Mouse (Mus musculus) cerebellum, adult 9-11 months (tissue): ENCODE data around the gene 1700030K09Rik.
A peak's percentile ranks its signal among the peaks of the same experiment; 100 is the strongest.

Experiments
- DNase-seq: peaks from one replicate; pipeline ENCODE4 v3.0.0; 2022

The 1700030K09Rik gene

DNA sequence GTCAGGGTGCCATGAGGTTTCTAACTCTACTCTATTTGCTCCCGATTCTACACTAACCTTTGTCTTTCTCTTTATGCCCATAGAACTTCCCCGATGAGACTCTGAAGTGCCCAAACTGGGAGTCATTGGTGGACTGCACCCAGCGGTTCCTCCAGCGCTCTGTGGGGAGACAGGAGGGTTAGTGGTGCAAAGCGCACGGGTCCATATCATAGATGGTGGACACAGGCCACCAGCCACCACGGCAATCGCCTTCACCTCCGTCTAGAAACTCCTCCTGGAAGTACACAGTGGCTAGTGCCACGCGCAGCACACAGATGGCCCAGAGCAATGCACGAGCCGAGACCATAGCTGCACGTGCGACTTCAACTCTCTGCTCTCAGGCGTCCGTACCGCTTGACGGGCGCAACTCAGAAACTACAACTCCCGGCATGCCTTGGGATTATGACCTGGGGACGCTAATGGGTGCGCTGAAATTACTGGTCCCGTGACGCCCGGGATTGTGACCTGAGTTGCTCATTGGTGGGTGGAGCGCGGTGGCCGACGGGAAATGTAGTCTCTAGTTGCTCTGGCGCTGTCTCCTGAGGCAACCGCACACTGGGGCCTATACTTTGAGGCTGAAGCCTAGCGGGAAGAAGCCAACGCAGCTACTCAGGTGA lies at the start of gene 1700030K09Rik, which contains the start of gene Calr3:
Gene 1700030K09Rik (plus strand): TSS at position 543 of the 656 bp plus-strand sequence.
Gene Calr3 (minus strand): TSS at position 533 of the 656 bp plus-strand sequence.
- peak; percentile 98 for DNase-seq

DNA sequence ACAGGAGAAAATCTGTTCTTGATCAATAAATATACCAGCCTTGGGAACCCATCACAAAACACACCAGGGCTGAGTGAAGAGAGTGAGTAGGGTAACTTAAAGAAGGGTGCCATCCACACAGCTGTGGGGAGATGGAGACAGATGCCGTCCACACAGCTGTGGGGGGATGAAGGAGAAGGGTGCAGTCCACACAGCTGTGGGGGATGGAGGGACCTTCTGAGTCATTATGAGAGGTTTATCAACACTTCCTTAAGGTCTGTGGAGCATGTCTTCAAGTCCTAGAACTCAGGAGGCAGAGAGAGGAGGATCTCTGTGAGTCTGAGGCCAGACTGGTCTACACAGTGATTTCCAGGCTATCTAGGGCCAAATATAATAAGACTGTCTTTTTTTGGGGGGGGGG lies 42.3 kb upstream of the 1700030K09Rik start:
- no peak for DNase-seq

- no peak for DNase-seq
Observed at GRCm38 (mm10) chr8:72402981-72403380, 40.7 kb upstream of the 1700030K09Rik start.

DNA sequence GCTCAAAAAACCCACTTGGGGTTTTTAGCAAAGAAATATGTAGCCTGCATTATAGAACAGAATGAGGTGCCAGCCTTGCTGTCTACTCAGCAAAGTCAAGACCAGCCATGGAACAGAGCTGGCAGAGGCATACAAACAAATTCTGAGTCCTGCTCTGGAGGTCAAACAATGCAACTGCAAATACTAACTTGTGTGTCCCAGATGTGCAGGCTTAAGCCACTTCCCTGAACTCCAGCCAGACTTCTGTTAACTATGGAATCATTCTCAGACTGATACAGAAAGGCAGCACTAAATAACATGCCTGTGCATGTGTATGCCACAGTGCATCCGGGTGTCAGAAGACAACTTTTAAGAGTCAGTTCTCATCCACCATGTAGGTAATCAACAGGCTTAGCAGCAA lies 35.8 kb upstream of the 1700030K09Rik start:
- no peak for DNase-seq

GRCm38 (mm10) chr8:72409443-72409842 lies 34.2 kb upstream of the 1700030K09Rik start:
- no peak for DNase-seq

GRCm38 (mm10) chr8:72413839-72414238 lies 29.8 kb upstream of the 1700030K09Rik start:
- no peak for DNase-seq

DNA sequence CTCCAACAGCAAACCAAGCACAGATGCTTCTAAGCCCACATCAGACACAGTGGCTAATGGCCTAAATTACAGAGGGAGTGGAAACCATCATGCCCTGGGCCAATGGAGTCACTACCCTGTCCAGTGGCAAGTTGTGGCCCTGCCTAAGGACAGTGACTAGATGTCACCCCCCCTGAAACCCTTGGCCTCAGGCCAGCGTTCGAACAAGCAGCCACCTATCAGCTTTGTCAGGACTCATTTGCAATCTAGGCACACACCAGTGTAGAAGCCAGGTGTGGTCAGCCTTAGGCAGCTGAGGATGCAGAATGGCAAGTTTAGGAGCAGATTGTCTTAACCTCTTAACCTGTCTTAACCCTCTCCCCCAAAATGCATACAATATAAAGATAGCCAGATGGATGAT lies 28.4 kb upstream of the 1700030K09Rik start:
- no peak for DNase-seq

GRCm38 (mm10) chr8:72418073-72418472 lies 25.6 kb upstream of the 1700030K09Rik start:
- DNase-seq = no peak

- peak; percentile 58 for DNase-seq
Observed at GRCm38 (mm10) chr8:72420571-72421361, 22.9 kb upstream of the 1700030K09Rik start.

DNA sequence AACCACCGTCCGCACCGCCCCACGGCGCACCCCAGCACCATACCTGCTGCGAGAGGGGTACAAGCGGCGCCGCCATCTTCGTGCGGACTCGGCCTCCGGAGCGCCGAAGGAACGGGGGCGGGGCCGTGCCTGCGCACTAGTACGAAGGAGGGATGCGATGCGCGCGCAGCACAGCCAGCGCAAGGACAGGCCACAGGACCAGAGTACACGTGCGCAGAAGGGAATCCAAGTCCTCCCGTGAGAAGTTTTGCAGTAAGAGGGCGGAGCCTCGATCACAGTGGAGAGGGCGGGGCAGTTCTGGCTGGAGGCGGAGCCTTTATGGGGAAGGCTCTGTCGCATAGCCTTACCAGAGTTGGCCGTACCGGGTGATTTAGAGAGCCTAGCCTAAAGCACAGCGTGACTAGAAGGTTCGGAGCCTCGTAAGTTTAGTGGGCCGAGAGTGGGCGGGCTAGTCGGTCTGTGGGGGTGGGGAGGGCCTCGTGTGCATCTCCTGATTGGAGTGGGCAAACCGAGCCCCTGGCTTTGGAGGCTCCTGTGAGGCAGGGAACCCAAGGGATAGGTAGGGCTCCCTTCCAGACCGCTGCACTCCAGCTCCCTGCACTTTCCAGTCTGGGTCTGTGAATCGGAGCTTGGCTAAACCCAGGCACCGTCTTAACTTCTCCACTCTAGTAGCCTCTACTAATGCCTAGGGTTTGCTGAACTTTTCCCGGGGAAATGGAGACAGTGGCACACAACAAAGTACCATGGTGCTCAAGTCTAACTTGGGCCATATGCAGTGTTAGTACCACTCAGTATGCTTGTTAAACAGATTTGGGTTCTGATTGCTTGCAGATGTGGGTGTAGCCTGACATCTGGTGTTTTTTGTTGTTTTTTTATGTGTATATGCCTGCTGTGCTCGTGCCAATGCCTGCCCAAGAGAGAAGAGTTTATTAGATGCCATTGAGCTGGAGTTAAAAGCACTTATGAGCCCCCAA lies 22.0 kb upstream of the 1700030K09Rik start, which contains the start of gene Eps15l1:
Gene Eps15l1 (minus strand): TSS at position 99 of the 974 bp plus-strand sequence.
- peak; percentile 98 for DNase-seq

DNA sequence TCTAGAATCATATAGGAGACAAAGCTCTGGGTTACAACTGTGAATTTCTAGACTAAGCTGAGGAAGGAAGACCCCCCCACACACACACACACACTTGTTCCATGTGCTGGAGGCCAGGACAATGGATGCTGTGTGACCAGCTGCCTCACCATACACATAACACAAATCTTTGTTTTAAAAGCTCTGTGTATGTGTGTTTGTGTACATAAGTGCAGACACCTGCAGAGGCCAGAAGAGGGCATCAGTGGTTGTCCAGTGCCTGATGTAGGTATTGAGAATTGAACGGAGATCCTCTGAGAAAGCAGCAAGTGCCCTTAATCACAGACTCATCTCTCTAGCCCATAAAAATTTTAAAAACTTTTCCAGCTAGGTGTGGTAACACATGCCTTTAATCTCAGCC lies 20.8 kb upstream of the 1700030K09Rik start:
- DNase-seq = no peak

DNA sequence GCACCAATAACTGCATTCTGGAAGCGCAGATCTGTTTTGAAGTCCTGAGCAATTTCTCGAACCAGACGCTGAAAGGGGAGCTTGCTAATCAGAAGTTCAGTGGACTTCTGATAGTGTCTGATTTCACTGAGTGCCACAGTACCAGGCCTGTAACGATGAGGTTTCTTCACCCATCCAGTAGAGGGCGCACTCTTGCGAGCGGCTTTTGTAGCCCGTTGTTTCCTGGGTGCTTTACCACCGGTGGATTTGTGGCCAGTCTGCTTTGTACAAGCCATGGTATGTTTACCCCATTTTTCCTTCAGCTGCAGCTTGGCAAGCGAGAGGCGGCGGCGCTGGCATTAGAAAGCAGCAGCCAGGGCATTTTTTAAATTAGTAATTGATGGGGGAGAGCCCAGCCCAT lies 14.0 kb upstream of the 1700030K09Rik start:
- DNase-seq = no peak

DNA sequence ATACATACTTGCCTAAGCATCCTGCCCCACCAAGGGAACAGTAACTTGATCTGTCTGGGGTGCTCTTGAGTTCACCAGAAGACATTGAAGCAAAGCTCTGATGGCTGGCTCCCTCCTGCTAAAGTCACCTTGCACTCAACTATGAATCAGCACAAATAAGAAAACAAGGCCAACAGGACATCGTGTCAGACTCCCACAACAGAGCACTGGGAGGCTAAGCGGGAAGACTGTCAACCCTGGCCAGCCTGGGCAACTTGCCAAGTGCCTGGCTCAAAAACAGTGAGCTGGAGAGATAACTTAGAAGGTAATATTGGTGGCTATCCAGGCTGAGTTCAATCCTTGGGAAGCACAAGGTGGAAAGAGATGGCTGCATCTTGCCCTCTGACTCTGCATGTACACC lies 8.7 kb upstream of the 1700030K09Rik start:
- DNase-seq = no peak

DNA sequence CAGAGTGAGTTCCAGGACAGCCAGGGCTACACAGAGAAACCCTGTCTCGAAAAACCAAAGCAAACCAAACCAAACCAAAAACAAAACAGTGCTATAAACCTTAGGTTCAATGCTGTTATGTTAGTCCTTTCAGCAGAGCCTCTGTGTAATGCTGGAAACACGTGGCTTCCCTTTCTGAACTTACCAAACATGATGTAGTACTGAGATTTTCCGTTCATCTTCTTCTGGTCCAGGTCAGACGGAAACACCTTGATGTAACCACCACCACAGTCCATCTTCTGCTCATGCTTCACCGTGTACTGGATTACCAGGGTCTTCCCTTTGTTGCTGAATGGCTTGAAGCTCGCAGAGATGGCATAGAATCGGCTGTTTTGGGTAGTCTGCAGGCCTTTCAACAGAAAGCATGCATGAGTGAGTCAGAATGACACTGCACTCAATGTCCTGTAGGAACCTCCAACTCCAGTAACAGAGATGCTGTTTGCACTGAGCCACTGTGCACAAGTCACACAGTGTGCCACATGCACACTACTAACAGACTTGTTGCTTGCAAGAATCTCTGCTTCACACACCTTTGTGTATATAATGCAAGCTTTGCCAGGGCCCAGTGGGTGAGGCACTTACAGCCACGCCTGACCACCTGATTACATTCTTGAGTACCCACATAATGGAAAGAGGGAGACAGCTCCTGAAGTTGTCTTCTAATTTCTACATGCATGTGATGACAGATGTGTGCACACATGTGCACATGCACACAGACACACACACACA lies 5.2 kb upstream of the 1700030K09Rik start:
- DNase-seq = no peak

GRCm38 (mm10) chr8:72443994-72444350 lies 292 bp downstream of the 1700030K09Rik start:
- no peak for DNase-seq

- no peak for DNase-seq
Observed at GRCm38 (mm10) chr8:72445071-72445470, 1.4 kb downstream of the 1700030K09Rik start.

DNA sequence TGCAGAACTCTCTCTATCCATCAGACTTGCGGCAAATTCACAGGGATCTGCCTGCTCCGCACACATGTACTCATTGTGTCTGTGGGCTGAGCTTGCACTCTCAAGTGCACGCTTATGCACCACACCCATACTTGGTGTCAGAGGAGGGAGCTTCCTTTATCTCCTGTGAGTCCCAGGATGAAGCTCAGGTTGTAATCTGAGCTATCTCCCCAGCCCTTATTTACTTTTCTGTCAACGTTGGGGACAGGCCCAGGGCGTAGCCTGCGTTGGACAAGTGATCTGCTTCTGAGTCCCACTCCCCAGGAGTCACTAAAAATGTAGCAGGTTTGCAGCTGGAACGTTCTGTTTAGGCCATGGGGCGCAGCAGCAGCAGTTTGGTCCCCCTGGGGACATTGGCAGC lies 7.8 kb downstream of the 1700030K09Rik start:
- DNase-seq = no peak

- no peak for DNase-seq
Observed at GRCm38 (mm10) chr8:72453904-72454303, 10.2 kb downstream of the 1700030K09Rik start.

DNA sequence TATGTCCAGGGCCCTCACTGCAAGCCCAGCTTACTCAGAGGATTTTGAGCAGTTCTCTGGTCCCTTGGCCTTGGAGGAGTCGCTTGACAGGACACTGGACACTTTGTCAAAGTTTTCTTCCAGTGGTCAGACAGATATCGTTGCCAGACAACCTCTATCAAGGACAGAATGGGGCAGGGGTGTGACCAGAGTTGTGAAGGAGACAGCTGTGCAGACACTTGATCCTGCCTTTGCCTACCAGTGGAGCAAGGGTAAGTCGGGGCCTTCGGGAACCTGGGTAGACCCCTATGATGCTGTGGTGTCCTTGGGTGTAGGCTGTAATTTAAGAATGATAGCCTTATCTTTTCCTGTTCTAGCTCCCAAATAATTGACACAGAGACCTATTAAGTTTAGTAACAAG lies 11.6 kb downstream of the 1700030K09Rik start:
- DNase-seq = no peak

- DNase-seq = no peak
Observed at GRCm38 (mm10) chr8:72457806-72458205, 14.1 kb downstream of the 1700030K09Rik start.

DNA sequence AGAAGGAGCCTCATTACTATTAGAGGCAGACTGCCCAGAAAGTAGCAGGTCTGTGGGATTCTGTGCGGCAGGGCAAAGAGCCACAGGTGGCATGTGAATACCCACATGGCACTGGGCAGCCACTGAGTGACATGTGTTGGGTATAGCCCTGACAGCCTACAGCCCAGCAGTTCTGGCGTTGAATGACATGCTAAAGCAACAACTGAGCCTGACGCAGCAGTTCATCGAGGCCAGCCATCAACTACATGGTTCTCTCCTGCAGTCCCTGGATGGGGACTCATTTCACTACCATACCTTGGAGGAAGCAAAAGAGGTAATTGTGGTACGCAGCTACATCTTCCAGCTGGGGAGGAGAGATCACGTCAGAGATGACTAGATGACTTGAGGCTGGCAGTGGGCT lies 14.8 kb downstream of the 1700030K09Rik start:
- no peak for DNase-seq

- DNase-seq = no peak
Observed at GRCm38 (mm10) chr8:72459881-72460533, 16.3 kb downstream of the 1700030K09Rik start.
